Mouse (Mus musculus) right cerebral cortex, postnatal 25 days (tissue): ENCODE results near the gene Mrpl36.

Experiments used
- DNase-seq: peaks from one replicate; pipeline ENCODE4 v3.0.0; 2022

Mrpl36 gene

DNA sequence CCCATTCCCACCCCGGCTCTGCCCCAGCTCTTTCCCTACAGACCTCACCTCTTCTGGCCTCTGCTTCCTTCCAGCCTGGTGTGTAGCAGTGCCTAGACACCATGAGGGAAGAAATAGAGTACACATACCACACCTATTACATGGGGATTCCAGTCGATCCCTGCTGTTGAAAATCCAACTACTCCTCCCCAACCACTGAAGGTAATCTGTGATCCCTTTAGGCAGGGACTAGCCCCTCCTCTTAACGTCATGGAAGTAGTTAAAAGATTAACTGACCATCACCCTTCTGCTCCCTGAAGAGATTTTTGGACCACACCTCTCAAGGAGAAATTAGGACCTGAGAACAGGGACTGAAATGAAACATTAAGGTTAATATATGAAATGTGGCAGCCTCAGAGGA, 18.9 kb downstream of the Mrpl36 start:
- DNase-seq = no peak

DNA sequence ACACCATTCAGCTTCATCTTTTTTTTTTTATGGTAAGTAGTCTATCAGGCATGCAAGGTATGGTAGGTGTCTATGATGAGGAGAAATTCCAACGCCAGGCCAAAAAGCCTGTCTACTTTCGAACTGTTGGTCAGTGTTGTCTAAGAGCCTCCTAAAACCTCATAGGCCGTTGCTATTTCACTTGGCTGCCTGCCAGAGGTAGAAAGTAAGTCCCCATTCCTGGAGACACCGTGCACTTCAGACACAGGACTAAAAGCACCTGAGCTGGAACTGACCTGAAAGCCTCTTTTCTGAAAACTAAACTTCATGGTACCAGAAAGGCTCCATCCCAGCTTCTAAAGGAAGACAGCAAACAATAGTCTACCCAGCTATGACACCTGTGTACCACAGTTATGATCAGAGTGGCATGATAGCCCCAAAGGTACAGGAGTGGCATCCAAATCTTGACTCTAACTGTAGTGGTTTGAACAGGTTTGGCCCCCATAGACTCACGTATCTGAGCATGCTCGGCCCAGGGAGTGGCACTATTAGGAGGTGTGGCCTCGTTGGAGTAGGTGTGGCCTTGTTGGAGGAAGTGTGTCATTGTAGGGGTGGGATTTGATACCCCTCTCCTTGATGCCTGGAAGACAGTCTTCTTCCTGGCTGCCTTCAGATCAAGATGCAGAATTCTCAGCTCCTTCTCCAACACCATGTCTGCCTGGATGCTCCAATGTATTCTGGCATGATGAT, 19.8 kb downstream of the Mrpl36 start:
- DNase-seq = no peak

DNA sequence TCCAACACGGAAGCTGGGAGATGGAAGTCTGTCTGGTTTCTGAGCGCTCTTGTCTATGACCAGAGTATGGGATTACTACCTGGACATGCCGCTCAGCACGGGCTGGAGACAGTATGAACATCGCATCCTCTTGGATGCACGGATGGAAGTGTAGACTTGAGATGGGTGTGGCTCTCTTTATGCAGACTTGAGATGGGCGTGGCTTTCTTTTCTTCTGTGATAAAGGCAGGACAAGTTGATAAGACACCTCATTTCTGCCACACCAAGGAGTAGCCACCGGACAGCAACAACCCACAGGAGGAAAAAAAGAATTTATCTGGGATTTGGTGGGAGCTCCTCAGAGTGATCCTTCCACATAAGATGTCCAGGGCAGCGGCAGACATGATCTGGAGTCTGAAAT, 22.4 kb downstream of the Mrpl36 start:
- DNase-seq = no peak

DNA sequence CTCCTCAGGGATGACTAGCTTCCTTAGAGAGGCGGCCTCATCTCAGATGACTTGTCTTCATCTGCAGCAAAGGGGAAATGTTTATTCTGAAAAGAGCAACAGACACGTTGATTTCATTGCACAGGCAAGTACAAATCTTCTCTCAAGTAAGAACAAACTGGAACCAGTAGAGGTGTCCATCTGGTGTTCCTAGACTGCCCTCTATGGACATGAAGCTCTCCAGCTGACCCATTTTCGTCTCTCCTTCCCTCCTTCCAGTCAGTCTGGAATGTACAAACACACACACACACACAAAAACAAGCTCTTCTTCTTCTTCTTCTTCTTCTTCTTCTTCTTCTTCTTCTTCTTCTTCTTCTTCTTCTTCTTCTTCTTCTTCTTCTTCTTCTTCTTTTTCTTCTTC, 23.6 kb downstream of the Mrpl36 start:
- DNase-seq = no peak

DNA sequence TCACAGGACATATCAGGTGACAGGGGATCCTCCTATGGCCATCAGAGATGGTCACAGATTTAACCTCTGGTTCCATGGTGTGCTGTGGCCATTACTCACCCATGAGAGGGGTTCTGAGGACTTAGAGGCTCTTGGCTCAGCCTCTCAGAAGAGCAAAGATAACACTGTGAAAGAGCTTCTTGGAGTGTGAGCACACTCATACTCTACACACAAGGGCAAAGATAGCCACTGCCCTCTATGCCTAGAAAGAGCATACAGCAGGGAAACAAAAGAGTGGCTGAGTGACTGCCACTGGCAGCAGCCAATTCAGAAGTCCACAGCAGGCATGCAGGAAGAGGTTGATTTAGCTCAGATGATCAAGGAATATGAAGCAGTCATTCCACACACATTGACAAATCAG, 24.2 kb downstream of the Mrpl36 start:
- DNase-seq = no peak

DNA sequence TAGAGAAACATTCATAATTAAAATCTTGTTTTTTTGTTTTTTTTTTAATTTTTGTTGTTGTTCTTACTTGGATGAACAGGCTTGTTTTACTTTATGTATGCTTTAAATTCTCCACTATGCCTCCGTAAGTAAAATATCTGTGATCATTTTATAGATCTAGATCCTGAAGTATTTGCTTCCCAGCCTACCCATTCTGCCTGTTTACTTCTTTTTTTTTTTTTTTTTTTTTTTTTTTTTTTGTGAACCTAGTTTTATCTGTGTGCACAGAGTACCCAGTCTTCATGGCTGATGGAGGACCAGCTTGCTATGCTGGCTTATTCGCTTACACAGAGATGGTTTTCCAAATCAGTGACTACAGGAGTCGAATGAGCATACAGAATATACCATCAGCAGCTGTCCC, 28.8 kb downstream of the Mrpl36 start:
- DNase-seq = no peak

DNA sequence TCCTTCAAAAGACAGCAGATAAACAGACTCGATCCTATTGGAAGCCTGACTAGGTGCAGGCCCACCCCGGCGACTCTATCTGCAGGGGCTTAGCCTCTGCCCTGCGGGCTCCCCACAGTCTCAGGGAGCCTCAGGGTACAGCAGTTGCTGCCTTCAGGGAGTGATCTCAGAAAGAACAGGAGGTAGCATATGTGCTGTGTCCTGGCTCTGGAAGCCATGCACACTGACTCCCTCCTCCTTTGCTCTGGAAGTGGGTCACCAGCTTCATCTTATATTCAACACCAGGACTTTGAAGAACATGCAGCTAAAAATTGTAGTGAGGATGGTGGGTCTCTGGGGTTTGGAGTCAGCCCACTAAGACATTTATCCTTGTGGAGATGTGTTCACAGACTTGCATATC, 45.1 kb downstream of the Mrpl36 start:
- DNase-seq = no peak

DNA sequence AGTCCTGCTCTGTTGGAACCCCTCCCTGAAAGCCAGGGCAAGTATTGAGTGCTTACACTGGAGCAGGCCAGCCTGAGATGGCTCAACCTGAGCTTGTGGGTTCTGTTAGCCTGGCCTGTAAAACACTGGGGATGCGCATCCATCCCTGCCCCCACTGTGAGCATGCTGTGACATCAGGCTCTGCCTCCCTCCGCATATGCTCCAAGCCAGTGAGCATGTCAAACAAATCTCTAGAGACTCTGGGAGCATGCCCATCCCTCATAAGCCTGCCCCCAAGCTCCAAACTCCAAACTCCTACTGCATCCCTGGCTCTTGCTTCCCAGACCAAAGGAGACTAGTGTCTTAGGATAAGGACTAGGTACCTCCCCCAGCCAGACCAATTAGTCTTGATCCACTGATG, 46.3 kb downstream of the Mrpl36 start:
- DNase-seq = no peak

DNA sequence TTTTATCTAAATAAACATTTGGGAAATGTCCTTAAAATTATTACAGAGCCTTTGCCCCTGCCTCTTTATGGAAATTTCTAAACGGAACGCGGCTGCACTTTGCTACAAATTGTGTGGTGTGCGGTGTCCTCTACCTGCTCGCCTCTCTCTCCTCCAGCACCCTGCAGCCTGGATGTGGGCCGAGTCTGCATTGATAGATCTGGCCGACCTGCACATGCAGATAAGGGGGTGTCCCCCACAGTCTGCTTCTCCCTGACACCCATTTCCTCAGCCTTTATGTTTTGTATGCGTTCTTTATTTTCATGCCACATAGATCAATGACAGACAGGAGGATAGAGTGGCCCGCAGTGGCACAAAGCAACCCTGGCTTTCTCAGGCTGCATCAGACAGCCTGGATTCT, 49.3 kb downstream of the Mrpl36 start:
- DNase-seq = no peak
